Mouse (Mus musculus) embryonic facial prominence, embryonic 13.5 days (tissue): ENCODE results near the gene Nln. TPM values are rescaled to one million over a fixed set of nuclear protein-coding genes. Genes with fewer than 3 reads are reported as not detected.

Experiments
- ATAC-seq: fragments of 200-750 bp; cut with Nextera tagmentation; 2 replicates; pipeline ENCODE4 v1.8.0; 2017; ENCODE audit warnings: low read depth; ENCODE audit not compliant: insufficient number of reproducible peaks, insufficient read depth, low FRiP score, low TSS enrichment
- H3K27ac ChIP-seq: fragments of 300-500 bp; sonication (generic); 2 replicates; pipeline ENCODE4 v1.5.1; 2015; ENCODE audit warnings: moderate library complexity, mild to moderate bottlenecking, inconsistent platforms
- H3K27me3 ChIP-seq: fragments of 300-500 bp; sonication (generic); 2 replicates; pipeline ENCODE4 v1.6.1; 2015; ENCODE audit warnings: mild to moderate bottlenecking, inconsistent platforms
- H3K36me3 ChIP-seq: fragments of 300-500 bp; sonication (generic); 2 replicates; pipeline ENCODE4 v1.6.1; 2015; ENCODE audit warnings: mild to moderate bottlenecking, inconsistent platforms
- H3K4me1 ChIP-seq: fragments of 300-500 bp; sonication (generic); 2 replicates; pipeline ENCODE4 v1.6.1; 2015; ENCODE audit warnings: inconsistent platforms
- H3K4me2 ChIP-seq: fragments of 300-500 bp; sonication (generic); 2 replicates; pipeline ENCODE4 v1.6.1; 2015; ENCODE audit warnings: moderate library complexity, mild to moderate bottlenecking, inconsistent platforms
- H3K4me3 ChIP-seq: fragments of 300-500 bp; sonication (generic); 2 replicates; pipeline ENCODE4 v1.5.1; 2015; ENCODE audit warnings: mild to moderate bottlenecking, inconsistent platforms
- H3K9ac ChIP-seq: fragments of 300-500 bp; sonication (generic); 2 replicates; pipeline ENCODE4 v1.6.1; 2015; ENCODE audit warnings: mild to moderate bottlenecking, inconsistent platforms
- H3K9me3 ChIP-seq: fragments of 300-500 bp; sonication (generic); 2 replicates; pipeline ENCODE4 v1.6.1; 2016; ENCODE audit warnings: inconsistent platforms
- WGBS: fragments of 180-500 bp; shearing (Covaris S2); methylation state at CpG from one replicate; pipeline ENCODE4 v1.1.7; 2015; ENCODE audit warnings: mixed read lengths; 5-methylcytosine and 5-hydroxymethylcytosine counted together
- polyA plus RNA-seq: library from polyadenylated mRNA; unstranded; fragments of >200 nt; fragmentation: Nextera tagmentation; extraction: Ambion mirVana; gene quantifications from 2 replicates; pipeline ENCODE4 v1.2.1, GENCODE M21; 2015

Gene Nln
- polyA plus RNA-seq, 1 experiment from 2014 or later = 13.0 TPM

- Histone ChIP-seq H3K4me1 (0 out of 2 replicates have a peak, but pooled peaks cover 5% of the 10 kb centered on the region), H3K4me2 (no peak overlapping the region), H3K36me3 (0 out of 2 replicates have a peak, but pooled peaks cover 5% of the 10 kb centered on the region), H3K4me3 (no peak overlapping the region), H3K9ac (no peak overlapping the region), H3K27me3 (no peaks in the 10 kb centered on the region), H3K27ac (no peak overlapping the region), H3K9me3 (no peaks in the 10 kb centered on the region)
- ATAC-seq = no peak
- WGBS = 51% methylated on average over 7 of the region's 7 CpGs
These were observed 13.5 kb downstream of the Nln start for GRCm38 (mm10) chr13:104095955-104096354.

GRCm38 (mm10) chr13:104094531-104095385 lies 14.7 kb downstream of the Nln start:
- H3K9me3 ChIP-seq = no peaks in the 10 kb centered on the region
- H3K4me1 ChIP-seq = 0 out of 2 replicates have a peak, but pooled peaks cover 5% of the 10 kb centered on the region
- WGBS = 75% methylated on average over 11 of the region's 11 CpGs
- H3K36me3 ChIP-seq = no peaks in the 10 kb centered on the region
- ATAC-seq = no peak
- H3K27me3 ChIP-seq = no peaks in the 10 kb centered on the region
- H3K9ac ChIP-seq = no peak overlapping the region
- no peak overlapping the region for H3K4me2 ChIP-seq
- H3K27ac ChIP-seq = no peak overlapping the region
- H3K4me3 ChIP-seq = no peak overlapping the region

GRCm38 (mm10) chr13:104091734-104092133 lies 17.7 kb downstream of the Nln start:
- H3K27ac ChIP-seq = no peak overlapping the region
- H3K4me2 ChIP-seq = no peak overlapping the region
- WGBS = 13% methylated on average over 1 of the region's 1 CpGs

GRCm38 (mm10) chr13:104089387-104089786 lies 20.0 kb downstream of the Nln start:
- H3K9ac ChIP-seq = no peak overlapping the region
- no peak overlapping the region for H3K27ac ChIP-seq
- H3K36me3 ChIP-seq = no peaks in the 10 kb centered on the region
- no peak for ATAC-seq
- H3K9me3 ChIP-seq = no peaks in the 10 kb centered on the region
- no peaks in the 10 kb centered on the region for H3K27me3 ChIP-seq
- H3K4me2 ChIP-seq = no peak overlapping the region
- no peak overlapping the region for H3K4me3 ChIP-seq
- no peaks in the 10 kb centered on the region for H3K4me1 ChIP-seq
- WGBS = 24% methylated on average over 1 of the region's 1 CpGs

More at GRCm38 (mm10) chr13:104091734-104092133, 17.7 kb downstream of the Nln start:
- no peak for ATAC-seq
- H3K4me1 ChIP-seq = 0 out of 2 replicates have a peak, but pooled peaks cover 5% of the 10 kb centered on the region
- no peak overlapping the region for H3K4me3 ChIP-seq
- no peak overlapping the region for H3K9ac ChIP-seq
- H3K36me3 ChIP-seq = no peaks in the 10 kb centered on the region
- no peaks in the 10 kb centered on the region for H3K27me3 ChIP-seq
- no peaks in the 10 kb centered on the region for H3K9me3 ChIP-seq

GRCm38 (mm10) chr13:104084600-104084999 lies 24.8 kb downstream of the Nln start:
- H3K36me3 ChIP-seq = no peaks in the 10 kb centered on the region
- no peak overlapping the region for H3K9ac ChIP-seq
- 80% methylated on average over 2 of the region's 2 CpGs for WGBS
- H3K4me3 ChIP-seq = no peak overlapping the region
- H3K27me3 ChIP-seq = no peaks in the 10 kb centered on the region
- no peak for ATAC-seq
- H3K9me3 ChIP-seq = no peaks in the 10 kb centered on the region
- H3K4me2 ChIP-seq = no peak overlapping the region
- no peak overlapping the region for H3K27ac ChIP-seq
- H3K4me1 ChIP-seq = no peaks in the 10 kb centered on the region

- 87% methylated on average over 7 of the region's 7 CpGs for WGBS
- no peak for ATAC-seq
- H3K9ac ChIP-seq = no peak overlapping the region
- no peaks in the 10 kb centered on the region for H3K9me3 ChIP-seq
- no peaks in the 10 kb centered on the region for H3K36me3 ChIP-seq
- H3K27ac ChIP-seq = no peak overlapping the region
- H3K4me2 ChIP-seq = no peak overlapping the region
- no peak overlapping the region for H3K4me3 ChIP-seq
- H3K4me1 ChIP-seq = no peaks in the 10 kb centered on the region
- H3K27me3 ChIP-seq = no peaks in the 10 kb centered on the region
These were observed 26.9 kb downstream of the Nln start for GRCm38 (mm10) chr13:104082504-104082903.

GRCm38 (mm10) chr13:104076993-104077392 lies 32.4 kb downstream of the Nln start:
- Histone ChIP-seq H3K9me3 (no peaks in the 10 kb centered on the region), H3K4me3 (no peak overlapping the region), H3K27me3 (no peaks in the 10 kb centered on the region), H3K27ac (no peak overlapping the region), H3K4me1 (no peaks in the 10 kb centered on the region), H3K36me3 (peaks cover 7% of the 10 kb centered on the region), H3K4me2 (no peak overlapping the region), H3K9ac (no peak overlapping the region)
- no peak for ATAC-seq
- 81% methylated on average over 6 of the region's 6 CpGs for WGBS

- Histone ChIP-seq H3K9me3 (no peaks in the 10 kb centered on the region), H3K4me2 (no peak overlapping the region), H3K4me3 (no peak overlapping the region), H3K9ac (no peak overlapping the region), H3K36me3 (peaks cover 11% of the 10 kb centered on the region), H3K4me1 (no peaks in the 10 kb centered on the region), H3K27me3 (no peaks in the 10 kb centered on the region), H3K27ac (no peak overlapping the region)
- 78% methylated on average over 10 of the region's 10 CpGs for WGBS
- ATAC-seq = no peak
These were observed 34.7 kb downstream of the Nln start for GRCm38 (mm10) chr13:104074731-104075130.

- no peak for ATAC-seq
- Histone ChIP-seq H3K9me3 (no peaks in the 10 kb centered on the region), H3K4me2 (no peak overlapping the region), H3K4me1 (no peaks in the 10 kb centered on the region), H3K27me3 (no peaks in the 10 kb centered on the region), H3K4me3 (no peak overlapping the region), H3K36me3 (peaks cover 11% of the 10 kb centered on the region), H3K9ac (no peak overlapping the region), H3K27ac (no peak overlapping the region)
- 90% methylated on average over 8 of the region's 8 CpGs for WGBS
These were observed 35.2 kb downstream of the Nln start for GRCm38 (mm10) chr13:104074230-104074629.

- Histone ChIP-seq H3K36me3 (peaks cover 11% of the 10 kb centered on the region), H3K27ac (no peak overlapping the region), H3K4me3 (no peak overlapping the region), H3K4me2 (no peak overlapping the region), H3K4me1 (no peaks in the 10 kb centered on the region), H3K9ac (no peak overlapping the region), H3K9me3 (no peaks in the 10 kb centered on the region), H3K27me3 (no peaks in the 10 kb centered on the region)
- no peak for ATAC-seq
- WGBS = 87% methylated on average over 9 of the region's 9 CpGs
These were observed 37.1 kb downstream of the Nln start for GRCm38 (mm10) chr13:104072351-104072750.

GRCm38 (mm10) chr13:104070703-104071102 lies 38.7 kb downstream of the Nln start:
- Histone ChIP-seq H3K4me3 (no peak overlapping the region), H3K36me3 (peaks cover 11% of the 10 kb centered on the region), H3K9me3 (no peaks in the 10 kb centered on the region), H3K27ac (no peak overlapping the region), H3K4me2 (no peak overlapping the region), H3K27me3 (no peaks in the 10 kb centered on the region), H3K4me1 (no peaks in the 10 kb centered on the region), H3K9ac (no peak overlapping the region)
- WGBS = 73% methylated on average over 3 of the region's 3 CpGs
- ATAC-seq = no peak

- 89% methylated on average over 11 of the region's 11 CpGs for WGBS
- Histone ChIP-seq H3K4me2 (no peak overlapping the region), H3K4me1 (no peaks in the 10 kb centered on the region), H3K27ac (no peak overlapping the region), H3K9ac (no peak overlapping the region), H3K4me3 (no peak overlapping the region), H3K36me3 (peaks cover 11% of the 10 kb centered on the region), H3K27me3 (no peaks in the 10 kb centered on the region), H3K9me3 (no peaks in the 10 kb centered on the region)
- no peak for ATAC-seq
These were observed 40.2 kb downstream of the Nln start for GRCm38 (mm10) chr13:104069216-104069615.
